Mouse (Mus musculus) myocyte (in vitro differentiated cells): Measurements from ENCODE around the gene Acsm2. TPM values are rescaled to one million over a fixed set of nuclear protein-coding genes. Genes with fewer than 3 reads are reported as not detected.

Experiments
- H3K27me3 ChIP-seq: one replicate; pipeline ENCODE4 v1.6.1; 2011; ENCODE audit not compliant: control insufficient read depth, insufficient read depth, insufficient read length
- H3K36me3 ChIP-seq: one replicate; pipeline ENCODE4 v1.6.1; 2011; ENCODE audit not compliant: control insufficient read depth, insufficient read depth
- H3K4me2 ChIP-seq: one replicate; pipeline ENCODE4 v1.6.1; 2011; ENCODE audit warnings: low read depth, control low read depth
- H3K4me3 ChIP-seq: one replicate; pipeline ENCODE4 v1.5.1; 2011; ENCODE audit warnings: mild to moderate bottlenecking, control low read depth, moderate library complexity
- H3K79me2 ChIP-seq: one replicate; pipeline ENCODE4 v1.6.1; 2011; ENCODE audit not compliant: control insufficient read depth, insufficient read depth
- H3ac ChIP-seq: one replicate; pipeline ENCODE4 v1.6.1; 2011; ENCODE audit not compliant: control insufficient read depth, insufficient read length
- CEBPB ChIP-seq: IDR thresholded peaks from 2 replicates; pipeline ENCODE4 v1.6.1; 2011; ENCODE audit warnings: mild to moderate bottlenecking, moderate library complexity; ENCODE audit not compliant: poor library complexity, insufficient read depth, severe bottlenecking
- E2F4 ChIP-seq: IDR thresholded peaks from one replicate; pipeline ENCODE4 v1.6.1; 2011; ENCODE audit warnings: mild to moderate bottlenecking, control low read depth, moderate library complexity; ENCODE audit not compliant: insufficient read depth
- MAX ChIP-seq: IDR thresholded peaks from one replicate; pipeline ENCODE4 v1.6.1; 2011; ENCODE audit warnings: low read depth, mild to moderate bottlenecking, control low read depth
- MYOD1 ChIP-seq, 3 experiments: IDR thresholded peaks; one replicate each; pipeline ENCODE4 v1.6.1; 2011; ENCODE audit warnings: control low read depth in 2 of 3, low read depth in 2 of 3, mild to moderate bottlenecking in 2 of 3, moderate library complexity in 1 of 3; ENCODE audit not compliant: insufficient read length in 2 of 3, control insufficient read depth in 1 of 3
- MYOG ChIP-seq, 3 experiments: IDR thresholded peaks; one replicate each; pipeline ENCODE4 v1.6.1; 2011; ENCODE audit warnings: control low read depth in 2 of 3, low read depth in 2 of 3, mild to moderate bottlenecking in 2 of 3; ENCODE audit not compliant: insufficient read length in 2 of 3, control insufficient read depth in 1 of 3, insufficient read depth in 1 of 3
- POLR2A ChIP-seq: IDR thresholded peaks from one replicate; pipeline ENCODE4 v1.6.1; 2011; ENCODE audit warnings: low read depth, mild to moderate bottlenecking, control low read depth, moderate library complexity; ENCODE audit not compliant: insufficient read length
- POLR2AphosphoS2 ChIP-seq: IDR thresholded peaks from one replicate; pipeline ENCODE4 v1.6.1; 2011; ENCODE audit warnings: low read depth, control low read depth; ENCODE audit not compliant: insufficient read length
- REST ChIP-seq: IDR thresholded peaks from one replicate; pipeline ENCODE4 v1.6.1; 2011; ENCODE audit warnings: mild to moderate bottlenecking, control low read depth, moderate library complexity; ENCODE audit not compliant: insufficient read depth, insufficient read length
- SRF ChIP-seq: IDR thresholded peaks from one replicate; pipeline ENCODE4 v1.6.1; 2011; ENCODE audit warnings: low read depth; ENCODE audit not compliant: control insufficient read depth, insufficient read length
- TCF12 ChIP-seq: IDR thresholded peaks from one replicate; pipeline ENCODE4 v1.6.1; 2011; ENCODE audit warnings: mild to moderate bottlenecking, control low read depth; ENCODE audit not compliant: poor library complexity, insufficient read depth, severe bottlenecking
- TCF3 ChIP-seq: IDR thresholded peaks from one replicate; pipeline ENCODE4 v1.6.1; 2011; ENCODE audit warnings: low read depth, control low read depth; ENCODE audit not compliant: insufficient read length
- USF1 ChIP-seq: IDR thresholded peaks from one replicate; pipeline ENCODE4 v1.6.1; 2011; ENCODE audit warnings: low read depth, mild to moderate bottlenecking, control low read depth, moderate library complexity
- polyA plus RNA-seq: library from polyadenylated mRNA; unstranded; fragments of >200 nt; fragmentation: generic; extraction: Trizol; gene quantifications from one replicate; pipeline ENCODE4 v1.2.1, GENCODE M21; 2012; ENCODE audit warnings: missing spikeins

Gene Acsm2
- polyA plus RNA-seq, 1 experiment, result not detected

GRCm38 (mm10) chr7:119519163-119519562, 35.0 kb upstream of the Acsm2 start, which contains the start of gene Acsm5:
TSS of gene Acsm5 (plus strand) at chr7:119519463.
- Histone ChIP-seq H3K27me3 (no peaks in the 10 kb centered on the region), H3K4me3 (no peak within 1 kb of the TSS), H3K79me2 (no peaks in the 10 kb centered on the region), H3K4me2 (no peak within 1 kb of the TSS), H3ac (no peak within 1 kb of the TSS), H3K36me3 (no peaks in the 10 kb centered on the region)
- TF ChIP-seq POLR2AphosphoS2, result no peak
- TF ChIP-seq REST, result no peak
- no peak for TF ChIP-seq MAX
- TF ChIP-seq SRF, result no peak
- TF ChIP-seq TCF12, result no peak
- no peak for TF ChIP-seq CEBPB
- TF ChIP-seq MYOG (IDR thresholded peaks at IDR 0.05; ENCODE audit: control insufficient read depth in 1 of 3, insufficient read depth in 1 of 3, insufficient read length in 2 of 3, low read depth in 2 of 3), result no peak
- TF ChIP-seq E2F4, result no peak
- TF ChIP-seq TCF3, result no peak
- TF ChIP-seq USF1, result no peak
- no peak for TF ChIP-seq MYOD1 (IDR thresholded peaks at IDR 0.05; ENCODE audit: control insufficient read depth in 1 of 3, insufficient read length in 2 of 3, low read depth in 2 of 3)
- TF ChIP-seq POLR2A, result no peak

GRCm38 (mm10) chr7:119519654-119520053, 34.5 kb upstream of the Acsm2 start:
- no peak for TF ChIP-seq TCF3
- no peak overlapping the region for H3ac ChIP-seq
- no peaks in the 10 kb centered on the region for H3K36me3 ChIP-seq
- no peak overlapping the region for H3K4me3 ChIP-seq
- no peaks in the 10 kb centered on the region for H3K27me3 ChIP-seq
- H3K79me2 ChIP-seq, result no peaks in the 10 kb centered on the region
- H3K4me2 ChIP-seq, result no peak overlapping the region

- H3ac ChIP-seq, result no peak overlapping the region
- no peaks in the 10 kb centered on the region for H3K36me3 ChIP-seq
- no peak overlapping the region for H3K4me2 ChIP-seq
- TF ChIP-seq MAX, result no peak
- TF ChIP-seq MYOG (IDR thresholded peaks at IDR 0.05; ENCODE audit: control insufficient read depth in 1 of 3, insufficient read depth in 1 of 3, insufficient read length in 2 of 3, low read depth in 2 of 3), result no peak
- no peak for TF ChIP-seq POLR2AphosphoS2
- no peak for TF ChIP-seq SRF
- H3K79me2 ChIP-seq, result no peaks in the 10 kb centered on the region
- H3K4me3 ChIP-seq, result no peak overlapping the region
- H3K27me3 ChIP-seq, result no peaks in the 10 kb centered on the region
Measured at GRCm38 (mm10) chr7:119521816-119522215, 32.3 kb upstream of the Acsm2 start.

- H3K79me2 ChIP-seq, result no peaks in the 10 kb centered on the region
- no peak overlapping the region for H3K4me3 ChIP-seq
- H3K27me3 ChIP-seq, result no peaks in the 10 kb centered on the region
- no peak overlapping the region for H3K4me2 ChIP-seq
- H3K36me3 ChIP-seq, result no peaks in the 10 kb centered on the region
- no peak overlapping the region for H3ac ChIP-seq
- TF ChIP-seq MAX, result no peak
- TF ChIP-seq USF1, result no peak
- TF ChIP-seq POLR2A, result no peak
- TF ChIP-seq E2F4, result no peak
- TF ChIP-seq POLR2AphosphoS2, result no peak
- TF ChIP-seq SRF, result no peak
Measured at GRCm38 (mm10) chr7:119522385-119522784, 31.8 kb upstream of the Acsm2 start.

GRCm38 (mm10) chr7:119523389-119523788, 30.8 kb upstream of the Acsm2 start, which contains the start of gene Pdilt:
TSS of gene Pdilt (minus strand) at chr7:119523489.
- H3K4me3 ChIP-seq, result no peak within 1 kb of the TSS
- TF ChIP-seq POLR2A, result no peak
- no peak for TF ChIP-seq REST
- TF ChIP-seq SRF, result no peak
- TF ChIP-seq TCF12, result no peak
- no peak for TF ChIP-seq TCF3
- no peak for TF ChIP-seq CEBPB
- TF ChIP-seq POLR2AphosphoS2, result no peak
- TF ChIP-seq MAX, result no peak
- no peak for TF ChIP-seq MYOD1 (IDR thresholded peaks at IDR 0.05; ENCODE audit: control insufficient read depth in 1 of 3, insufficient read length in 2 of 3, low read depth in 2 of 3)
- TF ChIP-seq E2F4, result no peak
- TF ChIP-seq MYOG (IDR thresholded peaks at IDR 0.05; ENCODE audit: control insufficient read depth in 1 of 3, insufficient read depth in 1 of 3, insufficient read length in 2 of 3, low read depth in 2 of 3), result no peak
- TF ChIP-seq USF1, result no peak
- H3K27me3 ChIP-seq, result no peaks in the 10 kb centered on the region
- no peaks in the 10 kb centered on the region for H3K36me3 ChIP-seq
- no peak within 1 kb of the TSS for H3ac ChIP-seq
- no peak within 1 kb of the TSS for H3K4me2 ChIP-seq
- no peaks in the 10 kb centered on the region for H3K79me2 ChIP-seq

GRCm38 (mm10) chr7:119525881-119526281, 28.3 kb upstream of the Acsm2 start:
- Histone ChIP-seq H3K27me3 (no peaks in the 10 kb centered on the region), H3K79me2 (no peaks in the 10 kb centered on the region), H3K36me3 (no peaks in the 10 kb centered on the region), H3K4me3 (no peak overlapping the region), H3ac (no peak overlapping the region), H3K4me2 (no peak overlapping the region)
- no peak for TF ChIP-seq MAX
- TF ChIP-seq MYOD1 (IDR thresholded peaks at IDR 0.05; ENCODE audit: control insufficient read depth in 1 of 3, insufficient read length in 2 of 3, low read depth in 2 of 3), result no peak
